Mouse (Mus musculus) MN1 (cell line): ENCODE measurements around the gene 3300002I08Rik.
"Not testable (repeated sequence)": the region's sequence is repeated elsewhere in the genome, so short reads cannot be mapped to it uniquely, and the experiment has no call there.

Source experiments
- DNase-seq: peaks from one replicate; pipeline ENCODE4 v3.0.0-alpha.2; 2016; ENCODE audit warnings: low spot score

Gene 3300002I08Rik

DNA sequence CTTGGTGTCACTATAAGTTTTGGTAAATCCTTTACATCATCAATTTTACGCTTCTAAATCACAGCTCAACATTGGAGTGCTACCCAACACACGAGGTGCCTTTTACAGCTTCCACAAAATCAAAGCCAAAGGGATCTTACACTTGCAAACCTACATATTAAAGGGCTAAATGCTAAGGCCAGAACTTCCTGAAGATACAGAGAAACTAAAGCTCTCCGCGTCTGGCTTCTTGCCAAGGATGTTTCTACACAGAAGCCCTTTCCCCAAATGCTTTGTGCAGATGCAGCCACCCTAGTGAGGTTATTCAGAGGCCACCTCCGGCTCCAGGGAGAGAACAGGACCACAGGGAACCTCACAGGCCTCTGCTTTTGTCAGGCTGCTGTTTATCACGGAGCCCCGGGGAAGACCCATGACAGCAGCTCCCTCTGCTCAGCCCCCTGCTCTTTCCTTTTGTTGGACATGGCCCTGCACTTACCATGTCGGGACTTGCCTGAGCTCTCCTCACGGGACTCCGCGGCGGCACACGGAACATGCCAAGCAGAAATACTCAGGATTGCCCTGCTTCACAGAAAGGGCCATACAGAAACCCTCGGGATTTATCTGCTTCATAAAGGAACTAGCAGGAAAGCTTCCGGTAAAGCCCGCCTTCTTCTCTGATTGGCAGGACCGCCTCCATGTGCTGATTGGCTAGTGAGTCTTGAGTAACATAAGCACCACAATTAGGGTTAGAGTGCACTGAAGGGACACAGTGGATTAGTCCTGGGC lies at the start of gene 3300002I08Rik:
Gene 3300002I08Rik, minus strand, starts transcription at position 653 of the 765 bp plus-strand sequence.
- DNase-seq: peak; percentile 90

GRCm38 (mm10) chr2:150412146-150412545 lies 49.6 kb upstream of the 3300002I08Rik start:
- DNase-seq: not testable (repeated sequence)

- DNase-seq: no peak
Observed at GRCm38 (mm10) chr2:150390198-150390597, 27.6 kb upstream of the 3300002I08Rik start.

- not testable (repeated sequence) for DNase-seq
Observed at GRCm38 (mm10) chr2:150385553-150386106, 23.1 kb upstream of the 3300002I08Rik start.

GRCm38 (mm10) chr2:150362878-150363229 lies 289 bp upstream of the 3300002I08Rik start:
- no peak for DNase-seq

- not testable (repeated sequence) for DNase-seq
Observed at GRCm38 (mm10) chr2:150357136-150357535, 5.4 kb downstream of the 3300002I08Rik start.

DNA sequence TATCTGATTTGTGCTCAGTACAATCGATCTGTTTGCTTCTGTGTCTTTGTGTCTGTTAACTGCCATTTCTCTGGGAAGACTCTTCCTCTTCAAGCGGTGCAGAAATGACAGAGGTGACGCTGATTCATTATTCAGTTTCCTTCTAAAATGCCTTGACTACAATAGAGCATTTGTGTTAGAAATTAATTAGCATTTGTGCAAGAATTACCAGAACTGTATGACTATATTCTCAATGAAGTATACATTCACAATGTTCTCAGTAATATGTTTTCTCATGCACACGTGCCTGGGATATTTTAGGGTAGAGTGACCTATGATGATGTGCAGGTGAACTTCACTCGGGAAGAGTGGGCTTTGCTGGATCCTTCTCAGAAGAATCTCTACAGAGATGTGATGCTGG lies 39.2 kb downstream of the 3300002I08Rik start, which contains the start of gene Gm10130:
Gene Gm10130, plus strand, starts transcription at position 301 of the 400 bp plus-strand sequence.
- DNase-seq: no peak

DNA sequence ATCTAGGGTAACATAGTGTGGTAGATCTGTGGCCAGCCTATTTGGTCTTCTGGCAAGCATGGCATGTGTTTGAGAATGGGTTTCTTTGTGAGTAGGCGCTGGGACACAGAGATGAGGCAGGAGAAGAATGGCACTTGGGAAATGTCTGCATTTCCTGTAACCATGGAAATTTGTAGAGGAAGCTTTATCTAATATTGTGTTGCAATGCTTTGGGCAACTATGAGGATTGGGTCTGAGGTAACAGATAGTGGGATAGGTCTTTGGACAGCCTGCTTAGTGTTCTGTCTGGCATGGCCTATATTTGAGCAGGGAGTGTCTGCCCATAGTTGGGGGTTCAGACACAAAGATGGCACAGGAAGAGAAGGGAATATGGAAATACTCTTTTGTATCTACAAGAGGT lies 43.6 kb downstream of the 3300002I08Rik start:
- no peak for DNase-seq

DNA sequence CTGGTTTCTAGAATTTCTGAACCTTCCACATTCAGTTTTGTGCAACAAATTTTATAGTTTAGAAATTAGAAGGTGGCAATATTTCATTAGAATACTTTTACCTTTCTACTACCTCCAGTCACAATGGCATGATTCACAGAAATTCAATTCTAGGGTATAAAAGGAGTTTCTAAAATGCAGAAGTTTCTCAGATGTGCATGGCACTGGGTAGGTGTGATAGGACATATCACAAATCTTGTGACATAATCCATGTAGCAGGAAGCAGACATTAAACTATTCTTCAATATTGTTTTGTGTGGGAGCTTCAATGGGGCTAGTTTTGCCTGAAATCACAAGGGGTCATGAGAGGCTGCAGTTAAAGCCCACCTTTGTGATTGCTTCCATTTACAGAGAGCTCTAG lies 46.4 kb downstream of the 3300002I08Rik start:
- no peak for DNase-seq

- peak; percentile 94 for DNase-seq
Observed at GRCm38 (mm10) chr2:150310952-150311884, 51.3 kb downstream of the 3300002I08Rik start.

DNA sequence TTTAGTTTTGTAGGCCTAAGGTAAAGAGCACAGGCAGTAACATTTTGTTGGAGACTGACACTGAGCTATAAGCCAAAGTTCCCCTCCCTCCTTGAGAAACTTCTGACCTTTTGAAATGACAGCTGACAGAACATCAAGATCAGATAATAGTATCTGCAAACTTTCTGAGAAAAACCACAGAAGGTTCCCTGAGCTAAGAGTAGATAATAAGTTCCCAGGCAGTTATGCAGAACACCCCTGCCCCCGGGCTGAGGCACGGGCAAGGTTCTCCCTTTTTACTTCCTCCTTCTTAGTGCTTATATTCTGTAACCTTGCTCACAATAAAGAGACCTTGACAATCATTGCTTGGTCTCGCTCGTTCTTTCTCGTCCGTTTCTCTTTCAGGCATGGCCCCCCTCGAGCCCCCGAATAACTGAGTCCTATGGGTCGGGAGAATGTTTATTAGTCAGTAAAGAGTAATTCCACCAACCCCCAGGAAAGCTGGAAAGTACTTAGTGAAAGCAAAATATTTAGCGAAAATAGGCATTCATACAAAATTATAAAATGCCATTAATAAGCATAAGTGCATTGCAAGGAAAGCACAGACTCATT lies 55.3 kb downstream of the 3300002I08Rik start:
- no peak for DNase-seq

GRCm38 (mm10) chr2:150299096-150299495 lies 63.5 kb downstream of the 3300002I08Rik start:
- no peak for DNase-seq

DNA sequence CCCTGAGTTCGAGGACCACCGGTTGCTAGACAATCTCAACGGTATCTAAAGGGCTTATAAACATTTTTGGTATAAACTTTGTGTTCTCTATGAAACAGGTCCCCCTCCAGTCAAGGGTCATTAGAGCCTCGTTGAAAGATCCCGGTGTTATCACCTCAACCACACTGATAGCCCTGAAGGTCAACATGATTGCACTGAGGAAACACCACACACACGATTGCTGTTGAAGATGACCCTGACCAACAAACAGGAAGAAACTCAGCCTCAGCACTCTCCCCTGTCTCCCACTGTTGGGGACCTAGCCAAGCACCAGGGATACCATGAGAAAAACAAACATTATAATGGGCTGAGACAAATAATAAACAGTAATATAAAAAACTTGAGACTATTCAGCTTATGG lies 68.9 kb downstream of the 3300002I08Rik start:
- no peak for DNase-seq
